Mouse (Mus musculus) kidney, adult 2 months (tissue): ENCODE results near the gene Pgap2. TPM values are rescaled to one million over a fixed set of nuclear protein-coding genes. Genes with fewer than 3 reads are reported as not detected.

Experiments
- DNase-seq: peaks from one replicate; pipeline ENCODE4 v3.0.0; 2021
- H3K27ac ChIP-seq: fragments of 200-500 bp; 2 replicates; pipeline ENCODE4 v1.5.1; 2012; ENCODE audit warnings: low read depth, low read length, control low read depth, inconsistent platforms; ENCODE audit not compliant: insufficient read depth
- H3K27me3 ChIP-seq: fragments of 200-500 bp; replicated peaks from 2 replicates; pipeline ENCODE4 v1.6.1; 2012; ENCODE audit warnings: mild to moderate bottlenecking, moderate library complexity, low read length, inconsistent platforms; ENCODE audit not compliant: control insufficient read depth, insufficient read depth
- H3K36me3 ChIP-seq: fragments of 200-500 bp; 2 replicates; pipeline ENCODE4 v1.6.1; 2012; ENCODE audit warnings: mild to moderate bottlenecking, moderate library complexity, low read length, inconsistent platforms; ENCODE audit not compliant: control insufficient read depth, insufficient read depth
- H3K4me1 ChIP-seq: fragments of 200-500 bp; 2 replicates; pipeline ENCODE4 v1.6.1; 2011; ENCODE audit warnings: low read length; ENCODE audit not compliant: control insufficient read depth, insufficient read depth
- H3K4me3 ChIP-seq: fragments of 200-500 bp; 2 replicates; pipeline ENCODE4 v1.5.1; 2011; ENCODE audit warnings: mild to moderate bottlenecking, low read depth, low read length, control low read depth; ENCODE audit not compliant: insufficient read depth
- CTCF ChIP-seq: fragments of 200-500 bp; conservative IDR thresholded peaks from 2 replicates; pipeline ENCODE4 v1.5.1; 2011; ENCODE audit warnings: low read depth, mild to moderate bottlenecking, control low read depth, low read length, moderate library complexity, mixed read lengths; ENCODE audit not compliant: insufficient read depth, insufficient read length
- POLR2A ChIP-seq: fragments of 200-500 bp; IDR thresholded peaks from one replicate; pipeline ENCODE4 v1.6.1; 2011; ENCODE audit warnings: low read depth, low read length, control low read depth
- WGBS: fragments of 180-500 bp; shearing (Covaris S2); methylation state at CpG from one replicate; pipeline ENCODE4 v1.1.7; 2018; 5-methylcytosine and 5-hydroxymethylcytosine counted together
- polyA plus RNA-seq: library from polyadenylated mRNA; depleted of rRNA; stranded (reverse); fragments of >200 nt; gene quantifications from 2 replicates; pipeline ENCODE4 v1.2.3, GENCODE M21; 2012; rRNA removed

The Pgap2 gene
- polyA plus RNA-seq, 1 experiment = 50.8 TPM

DNA sequence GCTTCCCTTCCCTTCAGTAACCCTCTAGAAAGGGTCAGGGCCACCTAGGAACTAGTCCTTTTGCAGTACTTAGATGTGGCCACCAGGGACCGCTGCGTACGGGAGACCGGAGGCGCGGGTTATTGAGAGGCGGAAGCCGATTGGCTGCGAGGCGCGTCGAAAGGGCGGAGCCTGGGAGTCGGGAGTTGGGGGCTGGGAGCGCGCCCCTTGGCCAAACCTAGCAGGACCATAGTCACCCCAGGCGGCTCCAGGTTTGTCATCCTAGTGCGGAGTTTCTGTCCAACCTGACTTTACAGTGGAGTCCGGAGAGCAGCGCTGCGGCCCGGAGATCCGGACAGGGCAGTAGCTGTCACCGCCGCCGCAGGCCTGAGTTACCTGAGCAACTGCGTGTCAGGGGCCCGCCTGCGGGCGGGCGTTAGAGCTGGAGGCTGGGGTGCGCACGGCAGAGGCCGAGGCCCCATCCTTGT is 57.1 kb downstream of the Pgap2 start:
- H3K27ac ChIP-seq = peak overlapping the region; percentile 5; the same call in 1 of the 2 replicates
- no peaks in the 10 kb centered on the region for H3K27me3 ChIP-seq
- TF ChIP-seq CTCF = peak; percentile 80
- no peak for TF ChIP-seq POLR2A
- H3K36me3 ChIP-seq = no peaks in the 10 kb centered on the region
- under 1% methylated on average over 34 of the region's 34 CpGs for WGBS
- H3K4me1 ChIP-seq = no peaks in the 10 kb centered on the region
- peak overlapping the region; percentile 72 for H3K4me3 ChIP-seq
- peak; percentile 96 for DNase-seq

- TF ChIP-seq POLR2A (no peak), CTCF (no peak)
- 2% methylated on average over 68 of the region's 73 CpGs for WGBS
- Histone ChIP-seq H3K4me1 (no peaks in the 10 kb centered on the region), H3K27me3 (no peaks in the 10 kb centered on the region), H3K36me3 (no peaks in the 10 kb centered on the region), H3K4me3 (peak within 1 kb of the TSS; percentile 87), H3K27ac (peak within 1 kb of the TSS; percentile 32; the same call in 1 of the 2 replicates)
- peak; percentile 52 for DNase-seq
These were observed 57.8 kb downstream of the Pgap2 start, which contains the start of gene Stim1 for GRCm38 (mm10) chr7:102267601-102268394. TSS of gene Stim1 (plus strand) at chr7:102267806.

DNA sequence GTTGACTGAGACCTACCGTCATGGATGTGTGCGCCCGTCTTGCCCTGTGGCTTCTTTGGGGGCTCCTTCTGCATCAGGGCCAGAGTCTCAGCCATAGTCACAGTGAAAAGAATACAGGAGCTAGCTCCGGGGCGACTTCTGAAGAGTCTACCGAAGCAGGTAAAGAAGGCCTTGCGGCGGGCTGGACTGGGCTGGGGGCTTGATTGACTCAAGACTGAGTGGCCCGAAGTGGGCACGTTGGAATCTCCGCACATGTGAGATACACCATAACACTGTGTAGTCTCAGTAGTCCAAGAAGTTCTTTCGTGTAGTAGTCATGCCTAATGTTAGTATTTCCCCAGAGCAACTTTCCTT is 58.4 kb downstream of the Pgap2 start:
- DNase-seq = no peak
- H3K27me3 ChIP-seq = no peaks in the 10 kb centered on the region
- H3K36me3 ChIP-seq = no peaks in the 10 kb centered on the region
- TF ChIP-seq CTCF = no peak
- no peak for TF ChIP-seq POLR2A
- H3K27ac ChIP-seq = no peak overlapping the region
- H3K4me3 ChIP-seq = peak overlapping the region; percentile 87
- no peaks in the 10 kb centered on the region for H3K4me1 ChIP-seq
- 25% methylated on average over 12 of the region's 12 CpGs for WGBS

DNA sequence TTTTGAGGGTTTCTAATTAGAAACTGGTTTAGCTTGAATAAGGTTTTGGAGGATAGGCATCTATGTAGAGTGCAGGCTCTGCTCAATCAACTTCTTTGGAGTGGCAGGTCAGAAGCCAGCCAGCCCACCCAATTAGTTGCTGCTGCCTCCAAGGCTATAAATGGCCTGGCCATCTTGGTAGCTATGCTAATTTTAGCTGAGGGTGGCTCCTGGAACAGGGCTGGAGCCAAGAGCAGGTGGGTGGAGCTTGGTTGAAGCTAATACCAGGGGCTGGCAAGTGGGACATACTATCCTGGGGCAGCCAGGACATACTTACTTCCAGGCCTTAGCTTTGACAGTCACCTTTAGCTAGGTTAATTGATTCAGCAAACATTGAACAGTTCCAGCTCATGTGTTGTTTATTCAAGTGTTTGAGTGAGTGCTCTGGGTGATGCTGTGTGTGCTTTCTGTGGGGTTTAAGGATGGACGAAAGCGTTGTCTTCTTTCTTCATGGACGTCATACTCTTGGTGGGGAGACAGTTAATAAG is 62.5 kb downstream of the Pgap2 start:
- H3K4me1 ChIP-seq = no peaks in the 10 kb centered on the region
- no peak overlapping the region for H3K27ac ChIP-seq
- 90% methylated on average over 3 of the region's 3 CpGs for WGBS
- no peaks in the 10 kb centered on the region for H3K36me3 ChIP-seq
- TF ChIP-seq CTCF (no peak), POLR2A (no peak)
- no peaks in the 10 kb centered on the region for H3K27me3 ChIP-seq
- H3K4me3 ChIP-seq = no peak overlapping the region
- DNase-seq = no peak

GRCm38 (mm10) chr7:102281403-102281802 is 71.4 kb downstream of the Pgap2 start:
- Histone ChIP-seq H3K27me3 (no peaks in the 10 kb centered on the region), H3K4me3 (no peak overlapping the region), H3K36me3 (no peaks in the 10 kb centered on the region), H3K4me1 (no peaks in the 10 kb centered on the region), H3K27ac (no peak overlapping the region)
- no peak for DNase-seq
- TF ChIP-seq POLR2A (no peak), CTCF (no peak)
- WGBS = 100% methylated on average over 1 of the region's 1 CpGs

DNA sequence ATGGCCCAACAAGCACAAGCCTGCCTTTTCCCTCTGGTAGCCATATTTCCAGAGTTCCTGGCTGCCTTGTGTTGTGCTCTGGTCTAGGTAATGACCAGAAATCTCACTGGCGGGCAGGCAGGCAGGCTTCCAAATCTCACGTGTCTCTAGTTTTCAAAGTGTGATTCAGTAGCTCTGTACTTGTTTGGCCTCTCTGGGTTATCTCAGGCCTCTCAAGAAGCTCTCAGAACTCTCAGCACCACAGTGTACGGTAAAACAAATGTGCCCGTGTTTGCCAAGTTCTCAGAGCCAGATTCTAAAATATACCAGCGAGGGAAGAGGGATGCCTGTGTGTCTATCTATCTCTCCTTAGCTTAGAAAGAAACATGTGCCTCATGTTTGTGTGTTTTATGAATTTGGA is 72.3 kb downstream of the Pgap2 start:
- WGBS = 82% methylated on average over 5 of the region's 5 CpGs
- TF ChIP-seq POLR2A (no peak), CTCF (no peak)
- no peak for DNase-seq

More for the DNA sequence above, 72.3 kb downstream of the Pgap2 start:
- Histone ChIP-seq H3K4me1 (no peaks in the 10 kb centered on the region), H3K27me3 (no peaks in the 10 kb centered on the region), H3K36me3 (no peaks in the 10 kb centered on the region), H3K27ac (no peak overlapping the region), H3K4me3 (no peak overlapping the region)

Other genes starting within 250 kb of the Pgap2 start
- gene Il18bp, start 191.5 kb upstream of the Pgap2 start, polyA plus RNA-seq = 18.9 and 22.9 TPM in 2 replicates
- gene Rnf121, start 144.7 kb upstream of the Pgap2 start, polyA plus RNA-seq = 42.7 and 43.8 TPM in 2 replicates
- 12.3 and 13.2 TPM in 2 replicates for gene Xndc1, start 144.7 kb upstream of the Pgap2 start, polyA plus RNA-seq
- 1.8 and 2.5 TPM in 2 replicates for gene Xntrpc, start 144.5 kb upstream of the Pgap2 start, polyA plus RNA-seq
- not detected in 2 replicates for gene Trpc2, start 127.1 kb upstream of the Pgap2 start, polyA plus RNA-seq
- 0.08 and 3.8 TPM in 2 replicates for gene Art1, start 108.5 kb upstream of the Pgap2 start, polyA plus RNA-seq
- gene Art5, start 100.7 kb upstream of the Pgap2 start, polyA plus RNA-seq = 0.15 and 0.33 TPM in 2 replicates
- 0.03 TPM in 1 of 2 replicates, not detected in the other for gene Chrna10, start 93.4 kb upstream of the Pgap2 start, polyA plus RNA-seq
- gene Nup98, start within 50 bp of the Pgap2 start, polyA plus RNA-seq = 13.0 and 13.3 TPM in 2 replicates
- gene Rhog, start 45.8 kb downstream of the Pgap2 start, polyA plus RNA-seq = 39.2 and 52.3 TPM in 2 replicates
- 33.6 and 37.0 TPM in 2 replicates for gene Stim1, start 57.6 kb downstream of the Pgap2 start, polyA plus RNA-seq
- gene Rrm1, start 231.5 kb downstream of the Pgap2 start, polyA plus RNA-seq = 5.2 and 6.3 TPM in 2 replicates